Mouse (Mus musculus): Measurements from ENCODE around the gene Gpc4.

Gene Gpc4

GRCm38 (mm10) chrX:52164738-52165554 lies at the start of gene Gpc4:
TSS of gene Gpc4 (minus strand) at chrX:52165252.
- no peak for DNase-seq (ENCODE audit: low spot score)

- DNase-seq (ENCODE audit: low spot score) = no peak
These were observed 47.8 kb upstream of the Gpc4 start for GRCm38 (mm10) chrX:52212846-52213245.

DNA sequence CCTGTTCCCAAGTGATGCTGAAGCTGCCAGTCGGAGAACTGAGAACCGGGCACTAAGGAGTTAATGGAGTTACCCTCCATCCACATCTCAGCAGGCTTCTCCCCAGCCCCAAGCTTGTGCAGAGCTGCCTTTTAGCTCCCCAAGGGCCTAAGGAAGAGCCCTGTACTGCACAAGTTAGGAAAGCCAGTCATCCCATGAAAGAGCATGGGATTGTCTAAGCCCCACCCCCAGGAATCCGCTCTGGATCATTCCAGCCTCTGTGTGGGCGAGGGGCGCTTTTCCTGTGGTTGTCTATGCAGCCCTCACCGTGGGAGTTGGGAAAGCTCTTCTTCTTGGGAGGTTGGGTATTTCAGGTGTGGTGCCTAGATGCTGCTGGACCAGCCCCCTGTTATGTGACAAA lies 34.8 kb upstream of the Gpc4 start:
- DNase-seq (ENCODE audit: low spot score) = no peak

- DNase-seq (ENCODE audit: low spot score) = no peak
These were observed 28.4 kb upstream of the Gpc4 start for GRCm38 (mm10) chrX:52193311-52193968.

- DNase-seq (ENCODE audit: low spot score) = no peak
These were observed 24.0 kb upstream of the Gpc4 start for GRCm38 (mm10) chrX:52189094-52189493.

GRCm38 (mm10) chrX:52183551-52184442 lies 18.7 kb upstream of the Gpc4 start:
- DNase-seq (ENCODE audit: low spot score) = no peak

DNA sequence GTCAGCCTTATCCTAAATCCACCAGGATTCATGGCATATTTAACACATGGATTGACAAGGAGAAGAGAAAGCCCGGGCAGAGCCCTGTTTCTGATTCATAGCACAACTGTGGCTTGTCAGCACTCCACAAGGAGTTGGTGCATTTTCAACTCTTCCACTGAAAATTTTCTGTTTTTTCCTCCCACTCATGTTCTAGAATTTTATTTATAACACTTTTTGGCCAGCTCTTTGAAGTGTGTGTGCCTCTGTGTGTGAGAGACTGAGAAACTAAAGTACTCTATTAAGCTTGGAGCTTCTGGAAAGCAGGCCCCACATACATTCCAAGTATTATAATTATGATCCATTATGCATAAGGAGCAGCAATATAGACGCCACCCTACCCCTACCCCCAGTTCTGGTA lies 16.3 kb upstream of the Gpc4 start:
- no peak for DNase-seq (ENCODE audit: low spot score)

DNA sequence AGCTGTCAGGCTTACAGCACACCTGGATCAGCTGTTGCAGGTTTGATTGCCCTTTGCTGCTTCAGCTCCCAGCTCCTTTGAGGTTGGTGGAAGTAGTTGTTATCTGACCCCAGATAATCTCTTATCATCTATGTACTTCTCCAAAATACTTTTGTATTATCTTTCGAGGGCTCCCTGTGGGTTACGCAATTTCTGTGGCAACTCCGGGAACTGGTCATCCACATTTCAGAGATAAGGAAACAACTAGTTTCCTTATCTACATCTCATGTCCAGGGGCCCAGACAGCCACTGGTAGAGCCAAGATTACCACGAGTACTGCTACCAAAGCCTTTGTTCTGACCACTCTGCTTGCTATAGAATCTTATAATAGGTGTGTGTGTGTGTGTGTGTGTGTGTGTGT lies 12.0 kb upstream of the Gpc4 start:
- DNase-seq (ENCODE audit: low spot score) = no peak

DNA sequence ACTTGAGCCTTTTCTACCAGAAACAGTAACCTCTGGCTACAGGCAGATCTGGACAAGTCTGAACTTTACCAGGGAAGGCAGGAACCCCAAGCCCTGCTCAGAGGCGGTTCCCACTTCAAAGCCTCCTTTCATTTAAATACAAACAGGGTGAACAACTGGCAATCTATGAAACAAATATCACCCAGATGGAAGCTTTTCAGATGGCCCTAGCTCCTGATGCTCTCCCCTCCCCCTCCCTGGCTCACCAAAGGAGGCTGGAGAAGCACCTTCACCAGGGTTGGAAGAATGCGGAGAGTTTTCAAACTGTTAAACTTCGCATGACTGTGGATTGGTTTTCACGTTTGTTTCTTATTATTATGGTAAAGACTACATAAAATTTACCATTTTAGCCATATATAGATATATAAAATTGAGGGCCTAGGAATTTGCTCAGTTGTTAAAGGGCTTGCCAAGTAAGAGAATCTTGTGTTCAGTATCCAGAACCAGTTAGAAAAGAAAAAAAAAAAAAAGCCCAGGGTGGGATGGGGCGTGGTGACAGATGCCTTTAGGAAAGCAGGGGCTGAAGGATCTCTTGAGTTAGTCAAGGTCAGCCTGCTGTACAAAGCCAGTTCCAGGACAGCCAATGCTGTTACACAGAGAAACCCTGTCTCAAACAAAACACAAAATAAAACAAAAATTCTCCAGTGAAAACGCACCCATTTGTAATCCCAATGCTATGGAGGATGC lies 2.6 kb upstream of the Gpc4 start:
- DNase-seq (ENCODE audit: low spot score) = no peak

- no peak for DNase-seq (ENCODE audit: low spot score)
These were observed 495 bp upstream of the Gpc4 start for GRCm38 (mm10) chrX:52165555-52165938.

DNA sequence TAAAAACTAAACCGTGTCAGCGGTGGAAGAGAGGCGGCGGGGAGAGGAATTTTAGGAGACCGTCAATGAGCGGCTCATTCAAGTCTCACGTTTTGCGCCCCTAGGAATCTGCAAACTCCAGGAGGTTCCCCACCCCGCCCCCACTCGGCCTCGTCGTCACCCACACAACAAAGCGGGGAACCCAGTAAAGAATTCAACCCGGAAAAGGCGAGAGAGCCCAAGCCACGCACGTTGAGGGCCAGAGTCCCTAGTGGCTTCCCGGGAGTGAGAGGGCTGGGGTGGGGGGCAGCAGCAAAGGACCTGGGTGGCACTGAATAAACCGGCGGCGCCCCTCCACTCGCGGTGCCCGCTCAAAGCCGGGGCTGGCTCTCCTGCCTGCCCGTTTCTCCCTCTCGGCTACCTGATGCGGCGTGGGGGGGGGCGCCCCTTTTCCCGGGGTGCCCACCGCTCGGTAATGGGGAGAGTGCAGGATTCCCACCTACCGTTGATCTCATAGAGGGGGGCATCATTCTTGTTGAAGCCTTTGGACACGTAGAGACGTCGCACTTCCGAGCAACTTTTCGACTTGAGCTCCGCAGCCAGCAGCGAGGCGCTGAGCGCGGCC lies 816 bp downstream of the Gpc4 start:
- no peak for DNase-seq (ENCODE audit: low spot score)

DNA sequence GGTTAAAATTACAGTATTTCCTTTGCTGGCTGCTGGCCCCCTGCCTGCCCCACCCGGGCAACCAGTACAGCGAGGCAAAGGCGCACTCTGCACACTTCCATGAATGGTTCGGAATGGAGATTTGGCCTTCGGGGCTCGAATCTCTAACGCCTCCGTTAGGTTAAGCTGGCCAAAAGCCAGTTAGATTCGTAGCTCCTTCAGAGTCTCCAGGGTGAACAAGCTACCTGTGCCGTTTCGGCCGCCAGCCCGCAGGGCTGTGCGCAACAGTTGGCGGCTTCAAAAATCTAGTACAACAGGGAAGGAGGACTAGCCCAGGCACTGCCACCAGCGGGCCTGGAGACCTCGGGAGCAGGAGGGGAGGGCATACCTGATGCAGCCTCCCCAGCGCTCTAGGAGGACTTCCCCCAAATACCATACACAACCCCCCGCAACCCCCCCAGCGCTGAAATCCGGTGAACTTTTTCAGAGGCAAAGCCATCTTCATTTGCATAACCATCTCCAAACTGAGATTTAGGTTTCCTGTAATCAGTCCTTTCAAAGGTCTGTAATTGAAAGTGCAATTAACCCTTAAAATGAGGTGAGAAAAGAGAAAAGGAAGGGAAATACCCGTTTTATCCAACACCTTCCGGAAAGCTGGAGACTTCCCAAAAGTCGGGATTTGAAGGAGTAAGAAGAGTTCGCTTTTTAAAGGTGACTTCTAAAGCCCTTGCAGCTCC lies 1.5 kb downstream of the Gpc4 start:
- DNase-seq (ENCODE audit: low spot score) = no peak

- no peak for DNase-seq (ENCODE audit: low spot score)
These were observed 2.3 kb downstream of the Gpc4 start for GRCm38 (mm10) chrX:52162756-52163155.

- DNase-seq (ENCODE audit: low spot score) = no peak
These were observed 2.8 kb downstream of the Gpc4 start for GRCm38 (mm10) chrX:52162206-52162605.

GRCm38 (mm10) chrX:52159621-52160020 lies 5.4 kb downstream of the Gpc4 start:
- DNase-seq (ENCODE audit: low spot score) = no peak

DNA sequence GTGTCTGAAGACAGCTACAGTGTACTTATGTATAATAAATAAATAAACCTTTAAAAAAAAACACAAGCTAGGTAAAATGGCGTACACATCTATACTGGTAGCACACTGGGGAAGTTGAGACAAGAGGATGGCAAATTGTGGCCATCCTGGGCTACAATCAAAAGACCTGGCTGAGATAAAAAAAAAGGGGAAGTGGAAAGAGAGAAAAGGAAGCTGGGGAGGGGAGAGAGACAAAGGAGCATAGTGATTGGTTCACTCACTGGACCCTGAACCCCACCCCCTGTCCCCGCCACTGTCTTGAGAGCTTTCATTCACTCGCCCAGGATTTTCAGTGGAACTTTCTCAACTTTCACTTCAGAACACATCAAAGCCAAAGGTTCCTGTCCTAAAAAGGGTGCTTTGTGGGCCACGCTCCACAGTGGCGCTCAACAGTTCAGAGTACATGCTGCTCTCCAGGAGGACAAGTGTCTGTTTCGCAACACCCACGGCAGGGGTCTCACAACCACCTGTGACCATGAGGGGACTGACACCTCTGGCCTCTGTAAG lies 9.6 kb downstream of the Gpc4 start:
- DNase-seq (ENCODE audit: low spot score) = no peak

- no peak for DNase-seq (ENCODE audit: low spot score)
These were observed 10.2 kb downstream of the Gpc4 start for GRCm38 (mm10) chrX:52154821-52155220.

DNA sequence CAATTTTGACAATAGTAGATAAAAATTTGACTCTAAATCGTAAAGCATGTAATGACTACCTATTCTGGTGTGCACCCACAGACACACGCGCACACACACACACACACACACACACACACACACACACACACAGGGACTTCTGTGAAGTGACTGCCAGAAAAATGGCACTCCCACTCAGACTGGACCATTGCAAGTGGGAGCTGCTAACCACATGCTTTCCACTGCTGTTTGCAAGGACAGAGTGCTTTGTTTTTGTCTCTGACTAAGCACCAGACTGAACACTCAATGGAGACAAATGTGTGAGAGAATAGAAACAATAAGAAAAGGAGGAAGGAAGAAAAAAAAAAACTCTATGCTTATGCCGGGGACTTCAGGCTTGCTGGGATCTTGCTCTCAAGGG lies 11.6 kb downstream of the Gpc4 start:
- no peak for DNase-seq (ENCODE audit: low spot score)

DNA sequence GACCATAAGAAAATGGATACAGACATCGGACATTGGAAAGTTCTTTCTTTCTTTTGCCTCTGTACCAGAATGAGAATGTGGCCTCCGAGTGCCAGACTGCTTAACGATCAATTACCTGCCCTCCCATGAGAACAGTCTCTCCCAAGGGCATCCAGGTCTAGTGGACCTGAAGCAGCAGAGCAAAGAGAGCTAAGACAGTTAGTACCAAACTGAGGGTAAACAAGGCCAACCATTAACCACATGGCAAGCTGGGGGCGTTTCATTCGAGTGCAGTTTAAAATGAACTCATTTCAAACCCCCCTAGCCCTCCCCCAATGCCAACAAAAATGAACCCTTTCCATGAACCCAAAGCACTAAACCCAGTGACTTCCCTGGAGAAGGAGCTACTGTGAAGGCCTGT lies 12.1 kb downstream of the Gpc4 start:
- no peak for DNase-seq (ENCODE audit: low spot score)

DNA sequence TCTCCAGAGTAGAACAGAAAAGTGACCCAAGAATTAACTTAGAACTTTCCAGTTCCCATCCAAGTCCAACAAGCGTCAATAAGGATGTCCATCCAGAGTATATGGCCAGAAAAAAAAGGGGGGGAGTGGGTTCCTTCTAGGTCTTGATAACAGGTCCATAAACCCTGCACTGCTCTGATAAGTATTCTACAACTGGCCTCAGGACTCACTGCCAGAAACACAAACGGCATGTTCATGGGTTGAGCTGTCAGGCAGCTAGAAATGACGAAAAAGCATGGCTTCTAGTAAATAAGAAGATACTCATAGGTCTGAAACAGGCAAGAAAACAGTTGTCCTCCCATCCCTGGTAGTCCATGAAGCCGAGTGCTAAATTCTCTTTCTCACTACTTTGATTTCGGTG lies 13.5 kb downstream of the Gpc4 start:
- DNase-seq (ENCODE audit: low spot score) = no peak

DNA sequence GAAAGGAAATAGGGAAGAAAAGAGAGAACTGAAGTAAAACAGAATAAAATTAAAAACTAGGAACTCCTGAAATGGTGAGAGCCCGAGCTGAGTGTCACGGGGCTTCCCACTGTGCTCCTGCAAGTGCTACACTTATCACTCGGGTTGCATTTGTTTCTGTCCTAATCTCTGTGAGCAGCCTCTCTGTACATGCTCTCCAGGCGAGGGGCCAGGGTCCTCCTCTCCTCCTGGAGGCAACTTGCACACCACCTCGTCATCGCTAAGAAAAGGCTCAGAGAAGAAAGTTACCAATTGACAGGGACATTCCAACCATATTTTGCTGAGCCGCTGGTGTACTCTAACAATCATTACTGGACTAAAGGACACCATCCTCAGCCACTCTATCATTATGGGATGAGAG lies 14.0 kb downstream of the Gpc4 start:
- DNase-seq (ENCODE audit: low spot score) = no peak
